Comparison of ENCODE assay signal across 21 mouse cellular contexts in the genomic region with DNA sequence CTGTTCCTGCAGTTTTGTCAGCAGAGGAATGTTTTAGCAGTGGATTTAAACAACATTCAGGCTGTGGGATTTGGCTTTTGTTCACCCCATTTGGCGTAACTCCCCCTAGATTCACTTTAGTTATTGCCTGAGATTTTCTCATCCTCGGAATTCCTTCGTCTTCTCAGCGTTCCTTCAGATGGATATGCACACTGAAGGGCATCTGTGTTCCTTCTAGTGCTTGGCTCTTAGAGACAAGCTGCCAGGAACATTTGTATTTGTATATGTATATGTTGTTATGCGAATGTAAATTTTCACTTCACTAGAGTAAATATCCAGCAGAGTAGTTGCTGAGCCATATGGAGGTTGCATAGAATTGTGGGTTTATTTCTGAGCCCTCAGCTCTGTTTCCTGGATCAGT. TPM values are rescaled to one million over a fixed set of nuclear protein-coding genes. Genes with fewer than 3 reads are reported as not detected.
DNase-seq lines count a peak whose midpoint lies in the region; ATAC-seq and TF ChIP-seq lines count a peak whose summit lies in the region.
"Had no signal": no experiment of that assay in that cellular context is flagged by ENCODE, and none has a peak within 500 bp of the region (broad histone marks: within the 10 kb centered on the region; RNA-seq: fewer than 3 reads in every experiment).

No protein-coding gene starts in this region.

- H3K27me3 ChIP-seq in kidney, postnatal 0 days (ENCODE audit: insufficient read depth, low read length) = no peaks in the 10 kb centered on the region
- H3K27me3 ChIP-seq in kidney, embryonic 16.5 days (ENCODE audit: insufficient read depth, low read length) = no peaks in the 10 kb centered on the region
- no peaks in the 10 kb centered on the region for H3K27me3 ChIP-seq in lung, postnatal 0 days (replicated peaks; ENCODE audit: insufficient read depth, low read length)
- no peaks in the 10 kb centered on the region for H3K27me3 ChIP-seq in forebrain, postnatal 0 days (ENCODE audit: insufficient read depth, low read length)
- H3K27me3 ChIP-seq in stomach, postnatal 0 days (ENCODE audit: control insufficient read depth, insufficient read depth, low read length) = no peaks in the 10 kb centered on the region
- H3K27me3 ChIP-seq: hindbrain, embryonic 15.5 days; limb, embryonic 13.5 days; liver, embryonic 15.5 days; neural tube, embryonic 15.5 days had no signal

- peak; percentile 16 for DNase-seq in kidney, postnatal 0 days (ENCODE audit: low spot score)
- peak; percentile 55 for DNase-seq in lung, postnatal 0 days (ENCODE audit: low spot score)
- DNase-seq in lung, postnatal 36 days = no peak
- peak; percentile 72 for DNase-seq in forebrain, postnatal 0 days
- DNase-seq in stomach, postnatal 0 days (ENCODE audit: low spot score) = no peak
- no peak for DNase-seq in right cerebral cortex, adult 2 months (ENCODE audit: low spot score in 2 of 2)
- DNase-seq: adrenal gland, postnatal 36 days; cerebellum, postnatal 10 days; embryo, embryonic 11 days; kidney, adult 2 months; kidney, postnatal 36 days; midbrain, embryonic 14.5 days; thymus, postnatal 25 days had no signal

- TF ChIP-seq CTCF in kidney, postnatal 0 days (IDR thresholded peaks at IDR 0.05; ENCODE audit: low read depth) = no peak
- peak; percentile 11; the same call in 1 of the 2 replicates for TF ChIP-seq CTCF in lung, postnatal 0 days (IDR thresholded peaks at IDR 0.05)
- TF ChIP-seq CTCF in forebrain, postnatal 0 days (IDR thresholded peaks at IDR 0.05; ENCODE audit: low read depth) = 0 out of 2 replicates have a peak, but pooled peaks have one; percentile 2
- peak; percentile 13; the same call in 1 of the 2 replicates for TF ChIP-seq CTCF in stomach, postnatal 0 days (IDR thresholded peaks at IDR 0.05; ENCODE audit: low read depth)

- TF ChIP-seq EP300 in lung, postnatal 0 days (IDR thresholded peaks at IDR 0.05) = no peak
- TF ChIP-seq EP300 in stomach, postnatal 0 days (optimal IDR thresholded peaks at IDR 0.05) = no peak

- no peak overlapping the region for H3K4me2 ChIP-seq in kidney, postnatal 0 days (ENCODE audit: low read length)
- H3K4me2 ChIP-seq in kidney, embryonic 16.5 days (replicated peaks; ENCODE audit: low read depth, low read length) = no peak overlapping the region
- no peak overlapping the region for H3K4me2 ChIP-seq in lung, postnatal 0 days (replicated peaks; ENCODE audit: low read depth, low read length)
- no peak overlapping the region for H3K4me2 ChIP-seq in forebrain, postnatal 0 days (ENCODE audit: low read depth)
- H3K4me2 ChIP-seq in stomach, postnatal 0 days (replicated peaks; ENCODE audit: low read depth) = no peak overlapping the region
- H3K4me2 ChIP-seq: heart, embryonic 11.5 days; hindbrain, embryonic 15.5 days; limb, embryonic 13.5 days; liver, embryonic 15.5 days; neural tube, embryonic 15.5 days had no signal

- no peak overlapping the region for H3K9ac ChIP-seq in kidney, postnatal 0 days (ENCODE audit: low read depth, low read length)
- no peak overlapping the region for H3K9ac ChIP-seq in kidney, embryonic 16.5 days (replicated peaks; ENCODE audit: low read length)
- no peak overlapping the region for H3K9ac ChIP-seq in lung, postnatal 0 days (replicated peaks; ENCODE audit: low read depth)
- no peak overlapping the region for H3K9ac ChIP-seq in forebrain, postnatal 0 days
- no peak overlapping the region for H3K9ac ChIP-seq in stomach, postnatal 0 days (ENCODE audit: low read length)
- H3K9ac ChIP-seq: hindbrain, embryonic 15.5 days; limb, embryonic 13.5 days; liver, embryonic 15.5 days; neural tube, embryonic 15.5 days had no signal

- WGBS in kidney, postnatal 0 days = 79% methylated on average over 5 of the region's 5 CpGs
- 83% methylated on average over 5 of the region's 5 CpGs for WGBS in kidney, embryonic 16.5 days
- WGBS in lung, postnatal 0 days = 50% methylated on average over 5 of the region's 5 CpGs
- WGBS in forebrain, postnatal 0 days = 70% methylated on average over 5 of the region's 5 CpGs
- WGBS in stomach, postnatal 0 days = 41% methylated on average over 5 of the region's 5 CpGs

- H3K27ac ChIP-seq in kidney, postnatal 0 days = no peak overlapping the region
- no peak overlapping the region for H3K27ac ChIP-seq in kidney, embryonic 16.5 days (ENCODE audit: low read length)
- peak overlapping the region; percentile 38; the same call in 1 of the 2 replicates for H3K27ac ChIP-seq in lung, postnatal 0 days (ENCODE audit: low read length)
- no peak overlapping the region for H3K27ac ChIP-seq in forebrain, postnatal 0 days (ENCODE audit: low read depth, low read length)
- no peak overlapping the region for H3K27ac ChIP-seq in stomach, postnatal 0 days (replicated peaks)
- H3K27ac ChIP-seq: hindbrain, embryonic 15.5 days; limb, embryonic 13.5 days; liver, embryonic 15.5 days; neural tube, embryonic 15.5 days had no signal

- H3K9me3 ChIP-seq in kidney, postnatal 0 days (replicated peaks; ENCODE audit: low read length) = no peaks in the 10 kb centered on the region
- no peaks in the 10 kb centered on the region for H3K9me3 ChIP-seq in kidney, embryonic 16.5 days (ENCODE audit: low read length)
- no peaks in the 10 kb centered on the region for H3K9me3 ChIP-seq in lung, postnatal 0 days (ENCODE audit: low read length)
- H3K9me3 ChIP-seq in forebrain, postnatal 0 days (ENCODE audit: low read length) = no peaks in the 10 kb centered on the region
- no peaks in the 10 kb centered on the region for H3K9me3 ChIP-seq in stomach, postnatal 0 days (ENCODE audit: control insufficient read depth, low read length)
- H3K9me3 ChIP-seq: hindbrain, embryonic 15.5 days; limb, embryonic 13.5 days; liver, embryonic 15.5 days; neural tube, embryonic 15.5 days had no signal

- no peaks in the 10 kb centered on the region for H3K36me3 ChIP-seq in kidney, postnatal 0 days (ENCODE audit: insufficient read depth, low read length)
- H3K36me3 ChIP-seq in kidney, embryonic 16.5 days (ENCODE audit: insufficient read depth, low read length) = no peaks in the 10 kb centered on the region
- H3K36me3 ChIP-seq in lung, postnatal 0 days (ENCODE audit: insufficient read depth, low read length) = no peaks in the 10 kb centered on the region
- no peaks in the 10 kb centered on the region for H3K36me3 ChIP-seq in forebrain, postnatal 0 days (ENCODE audit: insufficient read depth)
- H3K36me3 ChIP-seq in stomach, postnatal 0 days (ENCODE audit: control insufficient read depth, insufficient read depth, low read length) = no peaks in the 10 kb centered on the region
- H3K36me3 ChIP-seq: hindbrain, embryonic 15.5 days; limb, embryonic 13.5 days; liver, embryonic 15.5 days; neural tube, embryonic 15.5 days had no signal

- no peak overlapping the region for H3K4me3 ChIP-seq in kidney, postnatal 0 days (replicated peaks; ENCODE audit: low read depth, low read length)
- H3K4me3 ChIP-seq in kidney, embryonic 16.5 days (ENCODE audit: low read length) = no peak overlapping the region
- no peak overlapping the region for H3K4me3 ChIP-seq in lung, postnatal 0 days (ENCODE audit: low read depth, low read length)
- H3K4me3 ChIP-seq in forebrain, postnatal 0 days (ENCODE audit: low read depth, low read length) = no peak overlapping the region
- H3K4me3 ChIP-seq in stomach, postnatal 0 days (ENCODE audit: low read depth, low read length) = no peak overlapping the region
- H3K4me3 ChIP-seq: erythroblast, embryonic 14.5 days; hindbrain, embryonic 15.5 days; limb, embryonic 13.5 days; liver, embryonic 15.5 days; myocyte; neural tube, embryonic 15.5 days had no signal

- no peaks in the 10 kb centered on the region for H3K4me1 ChIP-seq in kidney, postnatal 0 days (replicated peaks; ENCODE audit: insufficient read depth, low read length)
- no peaks in the 10 kb centered on the region for H3K4me1 ChIP-seq in kidney, embryonic 16.5 days (ENCODE audit: insufficient read depth, low read length)
- H3K4me1 ChIP-seq in lung, postnatal 0 days (ENCODE audit: insufficient read depth, low read depth, low read length) = no peaks in the 10 kb centered on the region
- no peaks in the 10 kb centered on the region for H3K4me1 ChIP-seq in forebrain, postnatal 0 days (ENCODE audit: insufficient read depth)
- no peaks in the 10 kb centered on the region for H3K4me1 ChIP-seq in stomach, postnatal 0 days (replicated peaks; ENCODE audit: control insufficient read depth, insufficient read depth)
- H3K4me1 ChIP-seq: hindbrain, embryonic 15.5 days; limb, embryonic 13.5 days; liver, embryonic 15.5 days; neural tube, embryonic 15.5 days had no signal

- ATAC-seq in kidney, postnatal 0 days (replicated peaks; ENCODE audit: low FRiP score, low read depth) = no peak
- no peak for ATAC-seq in kidney, embryonic 16.5 days (ENCODE audit: low FRiP score, low TSS enrichment)
- ATAC-seq in lung, postnatal 0 days = no peak
- peak; percentile 86 for ATAC-seq in forebrain, postnatal 0 days
- no peak for ATAC-seq in stomach, postnatal 0 days (ENCODE audit: low FRiP score, low TSS enrichment)

RNA-seq across cellular contexts. Expression of gene Lclat1, which starts 12.8 kb away (rescaled TPM):
- 12.5 and 14.5 TPM in 2 replicates for polyA plus RNA-seq in kidney, postnatal 0 days (2015; fragmentation: Nextera tagmentation; extraction: Ambion mirVana)
- polyA plus RNA-seq in kidney, embryonic 16.5 days (2015; fragmentation: Nextera tagmentation; extraction: Ambion mirVana) = 16.9 and 20.0 TPM in 2 replicates
- polyA plus RNA-seq in lung, postnatal 0 days (2015; fragmentation: Nextera tagmentation; extraction: Ambion mirVana) = 9.1 and 10.2 TPM in 2 replicates
- total RNA-seq in forebrain, postnatal 0 days (2014; rRNA removed) = 23.9 and 28.4 TPM in 2 replicates
- 8.1 and 11.9 TPM in 2 replicates for polyA plus RNA-seq in forebrain, postnatal 0 days (2015; fragmentation: Nextera tagmentation; extraction: Ambion mirVana)
- 4.3 and 5.6 TPM in 2 replicates for polyA plus RNA-seq in stomach, postnatal 0 days (2015; fragmentation: Nextera tagmentation; extraction: Ambion mirVana)
- polyA plus RNA-seq: erythroblast, embryonic 14.5 days had no signal

Comparison
In these comparisons a context has a peak if more than half of its experiments do, and no peak if none do; other contexts are left out.
1. DNase-seq: peak in kidney, postnatal 0 days (single experiment), lung, postnatal 0 days (single experiment) and forebrain, postnatal 0 days (single experiment); none in lung, postnatal 36 days (single experiment), stomach, postnatal 0 days (single experiment) and right cerebral cortex, adult 2 months (0 of 2).